Mouse (Mus musculus): ENCODE results near the gene Sik1.
A peak's percentile ranks its signal among the peaks of the same experiment; 100 is the strongest.
"Not testable (repeated sequence)": the region's sequence is repeated elsewhere in the genome, so short reads cannot be mapped to it uniquely, and the experiment has no call there.

The Sik1 gene

GRCm38 (mm10) chr17:31855597-31856518, at the start of gene Sik1:
Gene Sik1, minus strand, starts transcription at chr17:31855804.
- peak; percentile 99 for DNase-seq

GRCm38 (mm10) chr17:31905201-31905790, 49.7 kb upstream of the Sik1 start:
- DNase-seq = no peak

- no peak for DNase-seq
Measured at GRCm38 (mm10) chr17:31904036-31904435, 48.4 kb upstream of the Sik1 start.

GRCm38 (mm10) chr17:31902630-31903198, 47.1 kb upstream of the Sik1 start:
- DNase-seq = no peak

- DNase-seq = no peak
Measured at GRCm38 (mm10) chr17:31901461-31902204, 46.0 kb upstream of the Sik1 start.

GRCm38 (mm10) chr17:31898941-31899340, 43.3 kb upstream of the Sik1 start:
- DNase-seq = no peak

- no peak for DNase-seq
Measured at GRCm38 (mm10) chr17:31897186-31897793, 41.7 kb upstream of the Sik1 start.

- DNase-seq = no peak
Measured at GRCm38 (mm10) chr17:31896751-31897150, 41.1 kb upstream of the Sik1 start.

GRCm38 (mm10) chr17:31896311-31896710, 40.7 kb upstream of the Sik1 start:
- no peak for DNase-seq

- DNase-seq = no peak
Measured at GRCm38 (mm10) chr17:31893371-31894060, 37.9 kb upstream of the Sik1 start.

- no peak for DNase-seq
Measured at GRCm38 (mm10) chr17:31892750-31893149, 37.1 kb upstream of the Sik1 start.

GRCm38 (mm10) chr17:31891858-31892257, 36.3 kb upstream of the Sik1 start:
- no peak for DNase-seq

GRCm38 (mm10) chr17:31890311-31890951, 34.8 kb upstream of the Sik1 start:
- no peak for DNase-seq

- peak; percentile 37 to 38 for DNase-seq
Measured at GRCm38 (mm10) chr17:31889446-31890201, 34.0 kb upstream of the Sik1 start.

- DNase-seq = no peak
Measured at GRCm38 (mm10) chr17:31888540-31888939, 32.9 kb upstream of the Sik1 start.

- not testable (repeated sequence) for DNase-seq
Measured at GRCm38 (mm10) chr17:31884676-31885075, 29.1 kb upstream of the Sik1 start.

- no peak for DNase-seq
Measured at GRCm38 (mm10) chr17:31879406-31879805, 23.8 kb upstream of the Sik1 start.

GRCm38 (mm10) chr17:31877650-31878141, 22.1 kb upstream of the Sik1 start:
- DNase-seq = peak; percentile 24 to 29

- DNase-seq = no peak
Measured at GRCm38 (mm10) chr17:31877181-31877581, 21.6 kb upstream of the Sik1 start.

- no peak for DNase-seq
Measured at GRCm38 (mm10) chr17:31876775-31877174, 21.2 kb upstream of the Sik1 start.
